Mouse (Mus musculus) left cerebral cortex, adult 9 months (tissue): ENCODE results near the gene Pigm.

Source experiments
- DNase-seq, 2 experiments: peaks; one replicate each; pipeline ENCODE4 v3.0.0; 2022; ENCODE audit warnings: low spot score in 2 of 2

Gene Pigm

DNA sequence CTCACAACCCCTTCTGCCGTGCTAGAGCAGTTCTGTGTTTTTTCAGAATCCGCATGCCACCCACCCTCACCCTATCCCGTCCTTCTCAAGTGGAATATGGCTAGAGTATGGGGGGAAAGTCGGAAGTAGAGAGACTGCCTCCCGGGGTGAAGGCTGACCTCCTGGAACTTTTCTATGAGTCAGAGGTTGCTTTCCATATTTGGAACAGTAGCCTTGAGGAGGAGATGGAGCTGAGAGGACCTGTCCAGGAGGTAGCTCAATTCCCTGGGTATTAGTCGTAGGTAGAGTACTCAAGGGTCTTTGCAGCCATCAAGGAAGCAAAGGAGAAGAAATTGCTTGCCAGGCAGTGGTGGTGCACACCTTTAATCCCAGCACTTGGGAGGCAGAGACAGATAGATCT lies 24.3 kb upstream of the Pigm start:
- DNase-seq, result no peak

DNA sequence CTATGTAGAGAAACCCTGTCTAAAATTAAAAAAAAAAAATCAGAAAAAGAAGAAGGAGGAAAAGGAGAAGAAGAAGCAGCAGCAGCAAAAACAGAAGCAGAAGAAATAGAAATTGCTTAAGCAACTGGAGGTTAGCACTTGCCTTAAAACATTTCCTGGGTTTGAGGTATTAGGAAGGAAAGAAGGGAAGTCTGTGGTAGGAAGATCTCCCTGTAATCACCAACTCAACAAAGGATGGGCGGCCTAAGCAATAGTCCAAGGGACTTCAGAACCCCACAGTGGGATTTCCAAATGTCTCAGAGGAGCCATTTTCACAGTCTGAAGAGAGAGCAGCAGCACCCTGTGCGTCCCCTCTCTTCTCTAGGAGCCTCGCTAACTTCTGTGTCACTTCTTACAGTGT lies 23.9 kb upstream of the Pigm start:
- no peak for DNase-seq

DNA sequence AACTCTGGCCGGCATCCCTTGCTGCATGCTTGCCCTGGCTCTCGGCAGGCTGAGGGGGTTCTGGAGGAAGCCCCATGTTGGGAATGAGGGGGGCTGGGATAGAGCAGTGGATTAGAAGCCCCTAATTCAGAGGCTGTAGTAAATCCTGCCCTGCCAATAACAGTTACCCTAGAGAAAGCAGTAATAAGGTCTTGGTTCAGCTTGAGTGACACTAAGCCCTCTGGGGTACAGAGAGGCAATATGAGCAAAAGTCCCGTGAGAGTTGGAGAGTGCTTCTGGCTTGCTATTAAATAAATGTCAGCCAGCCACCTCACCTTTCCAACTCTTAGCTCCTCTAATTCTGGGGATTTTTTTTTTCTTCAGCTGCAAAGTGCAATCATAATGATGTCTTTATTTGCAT lies 21.0 kb upstream of the Pigm start:
- no peak for DNase-seq

DNA sequence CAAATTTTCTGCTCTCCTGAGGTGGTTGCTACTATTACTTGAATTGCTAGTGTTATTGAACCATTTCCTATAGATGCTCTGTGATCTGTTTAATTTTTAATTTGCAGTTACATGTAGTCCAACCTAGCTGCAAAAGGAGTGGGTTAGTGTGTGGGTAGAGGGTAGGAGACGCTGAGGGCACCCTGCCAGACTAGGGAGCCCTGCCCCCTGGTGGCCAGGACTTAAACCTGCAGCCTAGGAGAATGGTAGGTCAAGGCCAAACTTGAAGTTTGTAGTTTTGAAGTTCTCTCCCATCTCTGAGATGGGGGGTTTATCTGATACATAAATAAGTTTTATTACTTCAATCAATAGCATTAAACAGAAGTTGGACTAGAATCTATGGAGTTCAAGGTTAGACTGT lies 18.8 kb upstream of the Pigm start:
- DNase-seq, result no peak

DNA sequence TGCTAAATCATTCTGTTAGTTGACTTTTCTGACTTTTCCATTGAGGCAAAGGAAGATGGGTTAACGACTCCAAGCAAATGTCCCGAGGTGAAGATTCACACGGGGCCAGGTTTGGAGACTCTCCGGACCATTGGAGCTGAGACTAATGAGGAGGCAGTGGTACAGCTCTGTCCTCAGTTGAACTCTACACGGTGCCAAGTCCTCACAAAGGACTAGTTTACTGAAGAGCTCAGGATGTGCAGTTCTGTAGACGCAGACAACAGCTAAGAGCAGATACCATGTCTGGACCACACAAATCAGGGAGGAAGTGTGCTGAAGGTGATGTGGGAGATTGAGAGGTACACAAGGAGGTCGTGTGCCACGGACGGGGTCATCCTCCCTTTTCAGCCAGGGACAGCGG lies 18.0 kb upstream of the Pigm start:
- DNase-seq, result no peak

DNA sequence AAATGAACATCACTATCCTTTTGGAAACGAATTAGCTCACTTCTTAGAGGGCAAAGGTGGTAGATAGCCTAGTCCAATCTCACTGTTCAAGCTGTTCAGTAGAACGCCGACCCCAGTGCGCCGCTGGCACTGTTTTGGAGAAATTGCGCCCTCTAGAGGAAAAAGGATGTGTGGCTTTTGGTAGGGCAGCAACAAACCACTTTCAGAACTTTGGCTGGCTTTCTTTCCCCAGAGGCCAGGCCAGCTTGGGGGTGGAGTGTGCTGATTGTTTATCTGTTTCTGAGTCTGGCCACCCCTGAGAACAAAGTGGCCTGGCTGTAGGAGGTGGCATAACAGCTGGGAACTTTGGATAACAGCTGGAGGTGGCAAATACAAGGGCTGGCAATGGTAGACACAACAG lies 11.7 kb upstream of the Pigm start:
- peak in 1 of 2 experiments; percentile 72 for DNase-seq

DNA sequence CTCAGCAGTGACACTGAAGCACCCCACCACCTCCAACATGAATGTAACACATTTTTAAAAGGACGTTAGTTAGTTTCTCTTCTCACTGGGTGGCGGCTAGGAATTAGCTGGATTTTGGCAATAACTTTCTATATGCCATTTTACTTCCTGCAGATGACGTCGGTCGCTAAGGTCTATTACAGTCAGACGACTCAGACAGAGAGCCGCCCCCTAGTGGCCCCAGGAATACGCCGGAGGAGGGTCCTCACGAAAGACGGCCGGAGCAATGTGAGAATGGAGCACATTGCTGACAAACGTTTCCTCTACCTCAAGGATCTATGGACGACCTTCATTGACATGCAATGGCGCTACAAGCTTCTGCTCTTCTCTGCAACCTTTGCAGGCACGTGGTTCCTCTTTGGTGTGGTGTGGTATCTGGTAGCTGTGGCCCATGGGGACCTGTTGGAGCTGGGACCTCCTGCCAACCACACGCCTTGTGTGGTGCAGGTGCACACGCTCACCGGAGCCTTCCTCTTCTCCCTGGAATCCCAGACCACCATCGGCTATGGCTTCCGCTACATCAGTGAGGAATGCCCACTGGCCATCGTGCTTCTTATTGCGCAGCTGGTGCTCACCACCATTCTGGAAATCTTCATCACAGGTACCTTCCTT lies 7.5 kb upstream of the Pigm start:
- no peak for DNase-seq

DNA sequence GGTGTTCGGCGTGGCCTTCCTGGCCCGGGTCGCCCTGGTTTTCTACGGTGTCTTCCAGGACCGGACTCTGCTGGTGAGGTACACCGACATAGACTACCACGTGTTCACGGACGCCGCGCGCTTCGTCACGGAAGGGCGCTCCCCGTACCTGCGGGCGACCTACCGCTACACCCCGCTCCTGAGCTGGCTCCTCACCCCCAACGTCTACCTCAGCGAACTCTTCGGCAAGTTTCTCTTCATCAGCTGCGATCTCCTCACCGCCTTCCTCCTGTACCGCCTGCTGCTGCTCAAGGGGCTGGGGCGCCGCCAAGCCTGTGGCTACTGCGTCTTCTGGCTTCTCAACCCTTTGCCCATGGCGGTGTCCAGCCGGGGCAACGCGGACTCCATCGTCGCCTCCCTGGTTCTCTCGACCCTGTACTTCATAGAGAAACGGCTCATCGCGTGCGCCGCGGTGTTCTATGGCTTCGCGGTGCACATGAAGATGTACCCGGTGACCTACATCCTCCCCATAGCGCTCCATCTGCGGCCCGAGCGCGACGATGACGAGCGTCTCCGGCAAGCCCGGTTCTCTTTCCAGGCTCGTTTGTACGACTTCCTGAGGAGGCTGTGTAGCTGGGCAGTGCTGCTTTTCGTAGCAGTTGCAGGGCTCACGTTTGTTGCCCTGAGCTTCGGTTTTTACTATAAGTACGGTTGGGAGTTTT lies 562 bp downstream of the Pigm start:
- peak in 1 of 2 experiments; percentile 42 for DNase-seq

DNA sequence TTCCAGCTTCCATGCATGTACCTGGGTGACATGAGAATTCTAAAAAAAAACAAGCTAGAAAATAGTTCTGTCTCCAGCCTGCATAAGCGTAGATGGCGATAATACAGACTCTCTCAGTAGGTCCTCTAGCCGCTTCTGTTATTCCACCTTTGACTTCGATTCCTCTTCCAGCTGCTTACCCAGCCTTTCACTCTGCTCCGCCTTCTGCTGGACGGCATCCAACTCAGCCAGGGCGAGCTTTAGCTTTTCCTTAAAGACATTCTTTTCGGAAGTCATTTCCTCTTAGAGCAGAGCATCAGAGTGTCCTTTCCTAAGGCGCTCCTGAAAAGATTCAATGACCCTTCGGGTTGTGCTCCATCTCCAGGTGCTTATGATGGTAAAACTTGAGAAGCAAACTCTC lies 3.7 kb downstream of the Pigm start:
- DNase-seq, result no peak

DNA sequence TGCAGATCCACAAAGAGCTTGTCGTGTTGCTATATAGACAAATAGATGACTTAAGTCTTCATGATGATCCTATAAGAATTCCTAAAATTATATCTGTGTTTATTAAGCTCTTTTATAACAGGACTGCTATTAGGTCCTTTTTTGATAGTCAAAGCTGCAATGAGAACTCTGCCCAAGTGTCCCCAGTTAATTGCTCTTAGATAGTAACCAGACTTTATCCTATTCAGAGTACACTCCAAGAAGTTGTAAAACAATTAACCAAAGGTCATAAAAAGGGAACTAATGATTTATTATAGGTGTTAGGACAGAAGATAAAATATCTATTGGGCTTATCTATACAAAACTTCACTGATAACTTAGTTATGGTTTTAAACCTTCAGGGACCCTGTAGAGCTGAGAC lies 5.7 kb downstream of the Pigm start:
- DNase-seq, result no peak

DNA sequence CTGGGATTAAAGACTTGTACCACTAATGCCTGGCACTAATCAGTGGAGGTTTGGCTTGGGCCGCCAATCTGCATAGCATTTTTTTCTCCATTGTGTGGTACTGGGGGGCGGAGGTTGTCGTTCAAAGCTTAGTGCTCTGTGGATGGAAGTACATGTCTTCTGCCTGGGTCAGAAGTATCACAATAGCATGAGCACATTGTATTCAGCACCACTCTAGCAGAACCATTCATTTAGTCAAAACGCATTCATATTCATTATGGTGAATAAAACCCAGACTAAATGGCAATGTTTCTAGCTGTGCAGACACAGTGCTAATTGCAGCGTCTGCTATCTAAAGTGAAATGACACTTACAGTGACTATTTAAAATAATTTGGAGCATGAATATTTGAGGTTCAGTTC lies 10.9 kb downstream of the Pigm start:
- DNase-seq, result no peak

DNA sequence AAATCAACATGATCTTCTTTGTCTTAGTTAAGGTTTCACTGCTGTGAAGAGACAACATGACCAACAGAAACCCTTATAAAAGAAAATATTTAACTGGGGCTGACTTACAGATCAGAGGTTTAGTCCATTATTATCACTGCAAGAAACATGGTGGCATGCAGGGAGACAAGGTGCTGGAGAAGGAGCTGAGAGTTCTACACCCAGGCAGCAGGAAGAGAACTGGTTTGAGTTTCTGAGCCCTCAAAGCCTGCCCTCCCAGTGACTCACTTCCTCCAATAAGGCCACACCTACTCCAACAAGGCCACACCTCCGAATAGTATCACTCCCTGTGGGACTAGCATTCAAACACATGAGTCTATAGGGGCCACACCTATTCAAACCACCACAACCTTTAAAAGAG lies 14.4 kb downstream of the Pigm start:
- DNase-seq, result no peak

DNA sequence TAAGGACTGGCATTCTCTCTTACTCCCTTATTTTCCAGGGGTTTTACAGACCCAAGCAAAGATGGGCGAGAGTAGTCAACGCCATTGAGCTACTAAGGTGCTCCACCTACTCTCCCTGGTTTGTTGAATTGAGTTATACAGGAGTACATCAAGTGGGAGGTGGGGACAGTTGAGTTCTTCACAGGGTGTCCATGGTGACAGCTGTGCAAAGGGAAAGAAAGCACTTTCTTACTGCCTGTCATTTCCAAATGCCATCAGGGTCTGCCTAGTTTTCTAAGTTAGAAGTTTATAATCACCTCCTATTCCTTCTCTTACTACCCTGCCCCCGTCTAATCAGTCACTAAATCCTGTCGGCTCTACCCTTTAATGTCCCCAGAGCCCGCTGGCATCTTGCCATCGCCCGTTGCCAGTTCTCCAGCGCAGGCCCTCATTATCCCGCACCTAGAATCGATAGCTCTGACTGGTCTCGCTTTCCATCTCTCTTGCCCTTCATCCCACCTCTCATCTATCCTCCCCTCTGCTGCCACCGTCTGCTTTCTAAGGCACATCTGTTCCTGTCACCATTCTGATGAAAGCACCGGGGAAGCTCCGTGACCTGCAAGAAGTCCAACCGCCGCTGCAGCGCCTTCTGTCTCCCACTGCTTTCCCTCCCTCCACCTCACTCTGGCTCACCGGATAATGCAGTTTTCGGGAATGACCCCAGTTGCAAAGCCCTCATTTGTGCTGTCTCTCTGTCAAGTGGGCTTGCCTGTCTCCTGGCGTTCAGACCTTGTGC lies 15.6 kb downstream of the Pigm start:
- DNase-seq, result no peak

DNA sequence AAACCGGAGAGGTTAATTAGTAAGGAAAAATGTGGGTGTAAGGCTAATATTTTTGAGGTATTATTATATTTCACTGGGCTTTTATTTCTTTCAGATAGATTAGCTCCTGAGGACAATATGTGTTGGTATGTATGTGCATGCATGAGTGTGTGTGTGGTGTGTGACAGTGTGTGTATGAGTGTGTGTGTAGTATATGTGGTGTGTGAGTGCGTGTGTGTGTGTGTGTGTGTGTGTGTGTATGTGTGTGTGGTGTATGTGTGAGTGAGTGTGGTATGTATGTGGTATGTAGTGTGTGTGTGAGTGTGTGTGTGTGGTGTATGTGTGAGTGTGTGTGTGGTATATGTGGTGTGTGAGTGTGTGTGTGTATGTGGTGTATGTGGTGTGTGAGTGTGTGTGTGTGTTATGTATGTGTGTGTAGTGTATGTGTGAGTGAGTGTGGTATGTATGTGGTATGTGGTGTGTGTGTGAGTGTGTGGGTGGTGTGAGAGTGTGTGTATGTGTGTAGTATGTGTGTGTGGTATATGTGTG lies 16.4 kb downstream of the Pigm start:
- DNase-seq, result no peak

DNA sequence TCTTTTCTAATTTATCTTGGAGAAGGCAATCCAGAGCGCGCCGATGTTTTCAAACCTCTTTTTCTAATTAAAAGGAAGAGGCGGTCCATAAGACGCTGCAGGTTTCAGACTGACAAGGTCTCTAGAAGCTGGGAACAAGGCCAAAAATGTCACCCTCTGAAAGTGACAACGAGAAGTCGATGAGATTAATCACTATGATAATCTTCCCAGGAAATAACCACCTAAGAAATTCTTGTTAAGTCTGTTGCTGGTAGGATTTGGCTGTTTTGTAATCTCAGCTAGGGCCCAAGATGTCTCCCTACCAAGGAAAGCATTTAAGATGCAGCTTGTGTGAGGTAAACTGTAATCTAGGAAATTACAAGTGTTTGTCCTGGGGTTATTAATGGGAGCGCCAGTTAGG lies 17.4 kb downstream of the Pigm start:
- DNase-seq, result no peak

DNA sequence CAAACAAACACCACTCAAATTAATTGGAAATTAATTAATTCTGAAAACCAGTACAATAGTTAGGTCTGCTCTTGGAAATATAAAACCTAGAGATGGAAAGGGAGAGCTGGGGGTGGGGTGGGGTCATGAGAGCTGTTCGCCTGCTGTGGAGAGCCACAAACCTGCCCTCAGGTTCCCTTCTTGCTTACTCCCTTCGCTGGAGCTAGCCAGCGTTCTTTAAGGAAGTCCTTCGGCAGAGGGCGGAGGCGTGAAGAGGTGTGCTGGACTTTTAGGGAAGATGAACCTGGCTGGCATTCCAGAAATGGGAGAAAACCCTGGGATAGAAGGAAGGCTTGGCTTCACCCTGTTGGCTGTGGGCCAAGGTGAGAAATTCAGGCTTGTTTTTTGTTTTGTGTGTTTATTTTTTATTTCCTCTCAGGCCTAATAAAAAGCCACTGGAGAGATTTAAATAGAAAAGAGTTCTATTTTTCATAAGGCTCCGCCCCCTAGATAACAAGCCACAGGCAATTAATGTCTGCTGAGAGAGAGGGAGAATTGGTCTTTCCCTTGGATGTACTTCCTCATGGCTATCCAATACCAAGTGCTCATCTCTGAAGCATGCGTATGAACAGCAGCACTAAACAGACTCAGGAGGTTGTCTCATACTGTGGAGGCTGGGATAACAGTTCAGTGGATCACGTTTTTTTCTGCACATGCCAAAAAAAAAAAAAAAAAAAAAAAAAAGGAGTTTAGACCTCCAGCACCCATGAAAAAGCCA lies 20.8 kb downstream of the Pigm start:
- no peak for DNase-seq

DNA sequence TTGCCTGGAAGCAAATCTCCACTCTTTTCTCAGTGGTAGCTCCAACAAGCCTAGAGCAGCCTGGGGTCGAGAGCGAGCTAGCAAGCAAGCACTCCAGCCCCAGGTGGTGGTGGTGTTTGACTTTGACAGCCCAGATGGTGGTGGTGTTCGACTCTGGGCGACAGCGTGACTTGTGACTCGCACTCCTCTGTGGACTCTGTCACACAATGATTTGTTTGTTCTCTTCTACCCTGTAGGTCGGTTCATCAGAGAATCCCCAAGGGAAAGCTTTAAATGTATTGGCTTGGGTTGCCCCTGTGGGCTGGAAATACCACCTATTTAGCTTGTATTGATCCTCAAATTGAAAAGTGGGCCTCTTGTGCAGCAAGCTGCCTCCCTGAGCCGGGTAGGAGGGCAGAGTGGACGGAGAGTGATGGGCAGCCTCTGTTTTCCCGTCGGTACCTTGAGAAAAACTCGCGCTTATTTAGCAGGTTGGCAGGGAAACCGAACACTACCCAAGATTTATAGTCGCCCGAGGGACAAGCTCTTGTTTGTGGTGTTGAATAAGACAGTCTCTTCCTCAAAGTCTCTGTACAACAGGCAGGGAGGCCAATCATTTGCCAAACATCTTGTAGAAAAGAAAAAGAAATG lies 29.8 kb downstream of the Pigm start:
- no peak for DNase-seq

DNA sequence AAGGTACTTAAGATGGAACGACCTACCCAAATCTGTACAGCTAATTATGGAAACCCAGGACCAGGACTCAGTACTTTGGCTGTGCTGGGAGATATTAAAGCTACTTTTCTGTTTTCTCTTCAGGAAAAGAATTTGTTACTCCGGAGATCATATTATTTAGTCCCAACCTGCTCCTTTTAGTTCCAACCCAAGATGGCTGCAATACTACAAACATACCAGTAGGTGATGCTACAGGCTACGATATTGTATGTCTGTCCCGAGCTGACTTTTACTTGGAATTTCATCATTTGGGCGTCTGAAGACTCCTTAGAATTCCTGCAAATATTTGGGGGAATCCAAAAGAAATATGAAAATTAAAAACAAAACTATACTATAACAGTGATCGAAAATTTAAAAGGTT lies 32.6 kb downstream of the Pigm start:
- no peak for DNase-seq

DNA sequence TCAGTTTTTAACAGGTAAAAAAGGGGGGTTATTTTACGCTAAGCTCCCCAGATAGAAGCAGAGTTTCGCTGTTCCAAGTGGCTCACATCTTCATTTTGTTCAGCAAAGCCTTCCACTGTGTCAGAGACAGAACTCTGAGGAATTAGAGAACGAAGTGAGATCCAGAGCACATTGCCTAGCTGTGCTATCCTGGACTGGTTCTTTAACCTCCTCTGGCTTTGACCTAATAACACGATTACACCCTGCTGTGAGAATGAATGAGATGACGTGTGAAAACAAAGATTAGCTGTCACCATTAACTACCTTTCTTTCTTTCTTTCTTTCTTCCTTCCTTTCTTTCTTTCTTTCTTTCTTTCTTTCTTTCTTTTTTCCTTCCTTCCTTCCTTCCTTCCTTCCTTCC lies 33.1 kb downstream of the Pigm start:
- DNase-seq, result no peak

DNA sequence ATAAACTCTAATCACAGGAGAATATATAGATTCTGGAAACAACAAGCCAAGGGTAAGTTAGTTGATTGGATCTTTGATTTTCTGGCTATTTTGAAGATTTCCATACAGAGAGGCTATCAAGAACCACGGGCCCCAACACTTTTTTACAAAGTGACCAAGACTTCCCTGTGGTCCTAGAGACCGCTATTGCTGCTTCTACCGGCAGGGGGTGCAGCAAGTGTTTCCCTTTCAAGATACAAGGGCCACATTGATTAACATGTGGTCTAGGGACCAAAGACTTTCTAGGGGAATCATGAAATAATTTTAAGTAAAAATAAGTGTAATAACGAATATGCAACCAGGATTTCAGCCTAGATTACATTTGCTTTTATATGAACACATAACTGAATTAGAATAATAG lies 34.5 kb downstream of the Pigm start:
- peak in 1 of 2 experiments; percentile 61 for DNase-seq

DNA sequence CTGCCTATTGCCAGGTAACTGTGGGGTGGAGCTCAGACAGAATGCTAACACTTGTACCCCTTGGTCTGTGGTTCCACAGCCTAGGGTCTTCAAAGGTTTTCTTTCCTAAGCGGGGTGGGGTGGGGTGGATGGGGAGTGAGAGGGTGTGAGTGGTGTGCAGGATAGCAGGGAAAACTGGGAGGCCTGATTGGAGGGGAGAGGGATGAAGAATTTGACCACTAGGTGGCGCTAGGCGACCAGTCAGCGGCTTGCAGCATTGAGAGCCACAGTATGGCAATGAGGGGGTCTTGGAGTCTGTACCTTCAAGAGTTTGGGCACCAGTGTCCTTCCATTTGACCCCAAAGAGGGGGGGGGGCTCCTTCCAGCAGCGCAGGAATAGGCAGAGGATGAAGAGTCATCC lies 35.9 kb downstream of the Pigm start:
- peak in 1 of 2 experiments; percentile 83 for DNase-seq
